Mouse (Mus musculus) lung, postnatal 0 days (tissue): ENCODE measurements around the gene Sspo. TPM values are rescaled to one million over a fixed set of nuclear protein-coding genes. Genes with fewer than 3 reads are reported as not detected.

ENCODE experiments used
- ATAC-seq: fragments of 200-750 bp; cut with Nextera tagmentation; 2 replicates; pipeline ENCODE4 v1.8.0; 2017; ENCODE audit warnings: moderate library complexity
- DNase-seq: peaks from one replicate; pipeline ENCODE4 v3.0.0-alpha.2; 2016; ENCODE audit warnings: low spot score
- H3K27ac ChIP-seq: fragments of 300-500 bp; sonication (generic); 2 replicates; pipeline ENCODE4 v1.5.1; 2014; ENCODE audit warnings: antibody characterized with exemption, mild to moderate bottlenecking, low read length, mixed read lengths
- H3K27me3 ChIP-seq: fragments of 300-500 bp; sonication (generic); replicated peaks from 2 replicates; pipeline ENCODE4 v1.6.1; 2014; ENCODE audit warnings: low read length, mixed read lengths; ENCODE audit not compliant: insufficient read depth
- H3K36me3 ChIP-seq: fragments of 300-500 bp; sonication (generic); 2 replicates; pipeline ENCODE4 v1.6.1; 2014; ENCODE audit warnings: low read length, mixed read lengths; ENCODE audit not compliant: insufficient read depth
- H3K4me1 ChIP-seq: fragments of 300-500 bp; sonication (generic); 2 replicates; pipeline ENCODE4 v1.6.1; 2014; ENCODE audit warnings: antibody characterized with exemption, low read depth, low read length, mixed read lengths; ENCODE audit not compliant: insufficient read depth
- H3K4me2 ChIP-seq: fragments of 300-500 bp; sonication (generic); replicated peaks from 2 replicates; pipeline ENCODE4 v1.6.1; 2014; ENCODE audit warnings: low read depth, mild to moderate bottlenecking, low read length, moderate library complexity, mixed read lengths
- H3K4me3 ChIP-seq: fragments of 300-500 bp; sonication (generic); 2 replicates; pipeline ENCODE4 v1.5.1; 2014; ENCODE audit warnings: low read depth, low read length
- H3K9ac ChIP-seq: fragments of 300-500 bp; sonication (generic); replicated peaks from 2 replicates; pipeline ENCODE4 v1.6.1; 2014; ENCODE audit warnings: low read depth, mild to moderate bottlenecking
- H3K9me3 ChIP-seq: fragments of 300-500 bp; sonication (generic); 2 replicates; pipeline ENCODE4 v1.6.1; 2016; ENCODE audit warnings: low read length, mixed read lengths
- CTCF ChIP-seq: IDR thresholded peaks from 2 replicates; pipeline ENCODE4 v1.5.1; 2016; ENCODE audit warnings: antibody characterized with exemption, mild to moderate bottlenecking
- EP300 ChIP-seq: IDR thresholded peaks from 2 replicates; pipeline ENCODE4 v1.6.1; 2016; ENCODE audit warnings: antibody characterized with exemption, mild to moderate bottlenecking, control low read depth
- WGBS: fragments of 180-500 bp; shearing (Covaris S2); extraction: QIAGEN DNeasy Blood & Tissue Kit; methylation state at CpG from one replicate; pipeline ENCODE4 v1.1.7; 2014; 5-methylcytosine and 5-hydroxymethylcytosine counted together
- polyA plus RNA-seq: library from polyadenylated mRNA; unstranded; fragments of >200 nt; fragmentation: Nextera tagmentation; extraction: Ambion mirVana; gene quantifications from 2 replicates; pipeline ENCODE4 v1.2.1, GENCODE M21; 2015

Gene Sspo
- polyA plus RNA-seq = 0.31 and 0.64 TPM in 2 replicates

GRCm38 (mm10) chr6:48447929-48448328, at the start of gene Sspo:
Sspo (plus strand) TSS chr6:48448229.
- 100% methylated on average over 1 of the region's 1 CpGs for WGBS
- H3K9ac ChIP-seq = no peak within 1 kb of the TSS
- H3K4me3 ChIP-seq = no peak within 1 kb of the TSS
- H3K27ac ChIP-seq = no peak within 1 kb of the TSS
- H3K36me3 ChIP-seq = no peaks in the 10 kb centered on the region
- DNase-seq (no peak), ATAC-seq (no peak)
- H3K4me2 ChIP-seq = no peak within 1 kb of the TSS
- no peaks in the 10 kb centered on the region for H3K9me3 ChIP-seq
- H3K27me3 ChIP-seq = no peaks in the 10 kb centered on the region
- TF ChIP-seq CTCF (no peak), EP300 (no peak)
- peaks cover 5% of the 10 kb centered on the region; the same call in 1 of the 2 replicates for H3K4me1 ChIP-seq

DNA sequence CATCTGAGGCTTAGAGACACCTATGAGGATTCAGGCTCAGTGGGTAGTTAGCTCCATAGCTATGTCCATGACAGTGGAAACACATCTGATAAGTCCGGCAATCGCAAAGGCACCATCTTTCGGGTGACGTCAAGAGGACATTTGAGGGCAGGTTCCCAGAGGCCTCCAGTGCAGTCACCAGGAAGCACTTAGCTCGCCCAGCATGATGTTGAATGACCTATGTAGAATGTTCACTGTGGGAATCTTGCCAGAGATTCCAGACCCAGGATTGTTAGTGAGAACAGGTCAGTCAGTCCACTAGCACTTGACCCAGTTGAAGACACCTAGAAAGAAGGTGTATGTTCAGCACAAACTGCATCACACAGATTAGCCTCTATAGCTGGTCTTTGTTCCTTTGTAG, 48.1 kb upstream of the Sspo start:
- Histone ChIP-seq H3K27me3 (no peaks in the 10 kb centered on the region), H3K4me1 (peaks cover 4% of the 10 kb centered on the region; the same call in 1 of the 2 replicates), H3K4me3 (no peak overlapping the region), H3K27ac (no peak overlapping the region), H3K4me2 (no peak overlapping the region), H3K36me3 (peaks cover under 1% of the 10 kb centered on the region; the same call in 1 of the 2 replicates), H3K9ac (no peak overlapping the region), H3K9me3 (no peaks in the 10 kb centered on the region)
- TF ChIP-seq EP300 = no peak
- no peak for TF ChIP-seq CTCF
- ATAC-seq (no peak), DNase-seq (no peak)
- 80% methylated on average over 5 of the region's 5 CpGs for WGBS

DNA sequence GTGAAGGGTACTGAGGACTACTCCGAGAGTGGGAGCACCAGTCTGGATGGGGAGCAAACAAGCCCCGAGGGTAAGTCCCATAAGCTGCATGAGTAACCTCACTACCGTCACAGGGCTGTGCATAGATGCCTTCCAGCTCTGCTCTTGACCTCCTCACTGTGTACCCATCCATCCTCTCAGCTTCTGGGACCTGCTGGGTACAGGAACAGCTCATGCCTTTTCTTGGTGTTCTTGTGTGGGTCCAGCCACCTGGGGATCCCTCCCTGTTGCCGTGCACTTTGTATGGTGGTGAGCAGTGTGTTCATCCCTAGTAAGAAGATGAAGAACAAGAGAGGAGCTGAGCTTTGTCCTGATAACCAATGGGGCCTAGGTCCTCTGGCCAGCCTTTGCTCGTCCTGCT, 44.0 kb upstream of the Sspo start:
- H3K4me3 ChIP-seq = no peak overlapping the region
- H3K36me3 ChIP-seq = peaks cover 11% of the 10 kb centered on the region
- H3K9me3 ChIP-seq = no peaks in the 10 kb centered on the region
- H3K9ac ChIP-seq = no peak overlapping the region
- DNase-seq (no peak), ATAC-seq (no peak)
- no peaks in the 10 kb centered on the region for H3K27me3 ChIP-seq
- H3K4me1 ChIP-seq = no peaks in the 10 kb centered on the region
- H3K4me2 ChIP-seq = no peak overlapping the region
- 91% methylated on average over 5 of the region's 5 CpGs for WGBS
- H3K27ac ChIP-seq = no peak overlapping the region
- no peak for TF ChIP-seq EP300
- TF ChIP-seq CTCF = no peak

DNA sequence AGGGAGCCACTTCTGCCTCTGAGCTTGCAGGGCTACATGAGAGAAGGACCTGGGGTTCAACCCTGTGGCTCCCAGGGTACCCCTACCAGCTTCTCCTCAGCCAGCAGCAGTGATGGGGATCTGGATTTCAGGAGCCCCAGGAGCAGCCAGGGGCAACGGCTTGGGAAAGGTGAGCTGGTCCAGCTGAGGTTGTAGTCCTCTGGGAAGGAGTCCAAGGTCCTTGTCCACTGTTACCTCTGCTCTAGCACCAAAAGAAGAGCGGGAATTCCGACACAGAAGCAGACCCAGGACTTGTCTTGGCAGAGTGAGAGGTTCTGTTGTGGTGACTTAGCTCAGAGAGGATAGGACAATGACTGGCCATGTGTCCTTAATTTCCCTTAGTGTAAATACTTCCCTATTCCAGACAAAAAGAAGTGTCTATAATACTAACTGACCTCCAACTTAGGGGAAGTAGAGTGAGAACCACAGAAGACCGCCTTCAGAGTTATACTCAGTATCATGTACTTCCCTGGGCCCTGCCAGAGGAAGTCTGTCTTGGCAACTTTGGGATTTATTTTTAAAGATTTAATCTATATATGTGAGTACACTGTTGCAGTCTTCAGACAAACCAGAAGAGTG, 38.2 kb upstream of the Sspo start:
- Histone ChIP-seq H3K9ac (no peak overlapping the region), H3K27ac (no peak overlapping the region), H3K9me3 (no peaks in the 10 kb centered on the region), H3K4me1 (no peaks in the 10 kb centered on the region), H3K36me3 (peaks cover 23% of the 10 kb centered on the region), H3K4me2 (no peak overlapping the region), H3K27me3 (no peaks in the 10 kb centered on the region), H3K4me3 (no peak overlapping the region)
- no peak for TF ChIP-seq CTCF
- no peak for TF ChIP-seq EP300
- ATAC-seq (no peak), DNase-seq (no peak)
- 94% methylated on average over 4 of the region's 4 CpGs for WGBS

DNA sequence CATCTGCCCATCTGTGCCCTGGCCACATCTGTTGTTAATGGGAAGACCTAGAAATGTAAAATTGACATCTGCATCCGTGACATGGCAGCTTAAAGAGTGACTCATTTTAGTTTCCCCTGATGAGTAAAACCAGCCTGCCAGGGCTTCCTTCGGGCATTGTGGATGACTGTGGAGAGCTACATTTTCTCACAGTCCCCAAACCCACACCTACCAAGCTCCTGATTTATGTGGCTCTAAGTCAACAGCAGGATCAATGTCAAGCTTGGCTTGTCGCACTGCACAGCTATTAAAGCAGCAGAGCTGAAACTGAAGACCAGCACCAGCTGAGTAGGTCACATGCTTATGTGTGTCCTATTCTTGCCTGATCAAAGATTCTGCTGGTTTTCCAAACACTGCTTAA, 37.5 kb upstream of the Sspo start:
- no peak for DNase-seq

GRCm38 (mm10) chr6:48411193-48412092, 36.6 kb upstream of the Sspo start:
- H3K27ac ChIP-seq = no peak overlapping the region
- no peaks in the 10 kb centered on the region for H3K4me1 ChIP-seq
- no peak overlapping the region for H3K4me2 ChIP-seq
- H3K9me3 ChIP-seq = no peaks in the 10 kb centered on the region
- WGBS = 84% methylated on average over 6 of the region's 6 CpGs
- H3K27me3 ChIP-seq = no peaks in the 10 kb centered on the region
- no peak for DNase-seq
- TF ChIP-seq CTCF (no peak), EP300 (no peak)
- H3K4me3 ChIP-seq = no peak overlapping the region
- no peak for ATAC-seq
- no peak overlapping the region for H3K9ac ChIP-seq
- peaks cover 27% of the 10 kb centered on the region for H3K36me3 ChIP-seq

More for the DNA sequence above, 37.5 kb upstream of the Sspo start:
- Histone ChIP-seq H3K9ac (no peak overlapping the region), H3K36me3 (peaks cover 19% of the 10 kb centered on the region), H3K27me3 (no peaks in the 10 kb centered on the region), H3K4me1 (no peaks in the 10 kb centered on the region), H3K4me3 (no peak overlapping the region), H3K27ac (no peak overlapping the region), H3K4me2 (no peak overlapping the region), H3K9me3 (no peaks in the 10 kb centered on the region)
- no peak for ATAC-seq
- 89% methylated on average over 3 of the region's 3 CpGs for WGBS
- no peak for TF ChIP-seq CTCF
